Mouse (Mus musculus): ENCODE measurements around the gene Idh1. TPM values are rescaled to one million over a fixed set of nuclear protein-coding genes. Genes with fewer than 3 reads are reported as not detected.
"Not testable (repeated sequence)": the region's sequence is repeated elsewhere in the genome, so short reads cannot be mapped to it uniquely, and the experiment has no call there.

Idh1 gene
- total RNA-seq (2015; ENCODE audit: low replicate concordance) (22.4 and 30.6 TPM in 2 replicates), total RNA-seq (2017; ENCODE audit: low replicate concordance) (37.5 and 40.2 TPM in 2 replicates)

DNA sequence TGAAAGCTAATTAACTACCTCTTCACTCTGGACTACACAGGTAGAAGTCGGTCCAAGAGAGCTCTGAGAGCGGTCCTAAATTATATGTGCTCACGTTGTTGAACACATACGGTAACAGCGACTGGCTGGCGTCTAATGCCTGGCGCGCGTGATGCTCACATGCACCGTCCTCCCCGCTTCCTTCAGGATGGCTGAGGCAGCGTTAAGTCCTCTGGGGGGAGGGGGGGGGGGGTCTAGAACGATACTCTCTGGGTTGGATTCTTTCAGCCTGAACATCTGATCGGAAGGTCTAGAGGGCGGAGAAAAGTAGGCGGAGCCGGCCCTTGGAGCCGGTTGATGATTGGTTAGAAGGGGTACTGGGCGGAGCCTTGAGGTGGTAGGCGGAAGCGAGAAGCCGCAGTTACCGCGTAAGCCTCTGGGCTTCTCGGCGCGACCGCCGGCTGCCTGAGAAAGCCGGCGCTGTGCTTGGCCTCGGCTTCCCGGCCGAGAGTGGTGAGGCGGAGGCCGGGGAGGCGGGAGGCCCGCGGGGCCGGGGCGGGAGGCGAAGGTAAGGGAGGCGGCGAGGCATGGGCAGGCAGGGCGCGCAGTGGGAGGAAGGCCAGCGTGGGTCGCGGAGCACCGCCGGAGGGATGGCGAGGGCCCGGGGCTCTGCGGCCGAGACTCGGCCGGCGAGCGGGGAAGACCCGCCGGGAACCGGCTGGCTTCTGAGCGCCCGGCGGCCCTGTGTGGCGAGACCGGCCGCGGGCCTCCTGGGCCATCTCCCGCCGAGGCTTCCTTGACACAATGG, at the start of gene Idh1, which contains the start of gene Pikfyve:
Idh1 (minus strand) TSS at position 214 of the 787 bp plus-strand sequence.
Pikfyve (plus strand) TSS at position 397 of the 787 bp plus-strand sequence.
- ATAC-seq (replicated peaks; ENCODE audit: low FRiP score, poor library complexity, severe bottlenecking): peak; percentile 99

DNA sequence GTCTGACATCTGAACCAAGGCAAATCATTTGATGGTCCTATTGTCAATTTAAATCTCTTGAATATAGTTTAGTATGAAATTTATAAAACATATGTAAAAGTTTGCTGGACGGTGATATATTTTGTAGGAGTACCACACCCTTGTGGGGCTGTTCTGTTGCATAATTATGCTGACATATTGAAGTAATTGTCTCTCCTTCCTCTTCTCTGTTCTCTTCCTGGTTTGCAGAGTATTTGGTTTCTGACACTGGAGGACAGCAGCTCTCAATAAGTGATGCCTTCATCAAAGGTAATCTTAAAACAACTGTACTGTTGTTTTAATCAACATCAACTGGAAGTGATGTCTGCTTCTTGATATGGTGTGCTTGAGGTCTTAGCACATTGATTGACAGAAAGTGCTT, 44.3 kb upstream of the Idh1 start:
- ATAC-seq (replicated peaks; ENCODE audit: low FRiP score, poor library complexity, severe bottlenecking): no peak

DNA sequence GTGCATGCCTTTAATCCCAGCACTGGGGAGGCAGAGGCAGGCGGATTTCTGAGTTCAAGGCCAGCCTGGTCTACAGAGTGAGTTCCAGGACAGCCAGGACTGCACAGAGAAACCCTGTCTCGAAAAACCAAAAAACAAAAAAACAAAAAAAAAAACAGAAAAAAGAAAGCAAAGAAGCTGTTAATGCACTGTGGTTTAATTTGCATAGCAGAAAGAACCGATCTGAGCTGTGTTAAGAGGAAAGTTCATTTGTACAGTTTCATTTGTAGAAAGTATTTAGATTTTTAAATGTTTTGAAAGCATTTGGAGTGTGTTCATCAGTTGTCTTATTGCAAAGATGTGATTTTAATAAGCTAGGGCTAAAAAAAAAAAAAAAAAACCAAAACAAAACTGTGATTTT, 43.5 kb upstream of the Idh1 start:
- not testable (repeated sequence) for ATAC-seq (replicated peaks; ENCODE audit: low FRiP score, poor library complexity, severe bottlenecking)

DNA sequence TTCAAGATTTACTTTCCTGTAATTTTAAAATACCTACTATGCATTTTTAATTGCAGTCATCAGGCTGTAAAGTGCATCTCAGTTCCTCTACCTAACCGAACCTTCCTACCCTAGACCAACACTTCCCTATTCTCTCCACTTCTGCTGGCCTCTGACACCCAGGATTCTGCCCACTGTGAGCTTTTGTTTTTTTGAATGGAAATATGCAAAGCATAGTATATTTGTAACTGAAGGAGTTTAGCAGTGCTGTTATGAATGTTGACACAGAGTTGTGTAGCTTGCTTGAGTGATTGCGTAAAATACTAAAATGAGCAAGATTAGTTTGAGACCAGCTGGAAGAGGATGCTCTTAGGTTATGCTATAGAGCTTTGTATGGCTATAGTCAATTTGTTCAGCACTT, 41.4 kb upstream of the Idh1 start:
- no peak for ATAC-seq (replicated peaks; ENCODE audit: low FRiP score, poor library complexity, severe bottlenecking)

- no peak for ATAC-seq (replicated peaks; ENCODE audit: low FRiP score, poor library complexity, severe bottlenecking)
These were observed 37.4 kb upstream of the Idh1 start for GRCm38 (mm10) chr1:65223654-65224053.

DNA sequence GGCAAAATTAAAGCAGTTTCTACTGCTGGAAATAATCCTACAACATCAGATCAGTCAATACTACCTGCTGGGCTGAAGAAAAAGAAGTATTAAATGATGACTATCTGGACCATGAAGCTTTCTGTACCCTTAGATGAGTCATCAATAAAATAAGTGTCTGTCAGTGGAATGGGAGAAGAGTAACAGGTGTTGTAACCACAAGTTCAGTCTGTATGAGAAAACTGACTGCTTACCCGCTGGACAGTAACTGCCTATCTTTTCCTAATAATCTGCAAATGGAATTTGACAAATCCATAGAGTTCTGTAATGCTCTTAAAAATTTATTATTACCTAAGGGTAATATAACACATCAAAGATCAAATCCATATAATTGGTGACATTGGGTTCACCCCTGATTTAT, 31.7 kb upstream of the Idh1 start:
- ATAC-seq (replicated peaks; ENCODE audit: low FRiP score, poor library complexity, severe bottlenecking): no peak

DNA sequence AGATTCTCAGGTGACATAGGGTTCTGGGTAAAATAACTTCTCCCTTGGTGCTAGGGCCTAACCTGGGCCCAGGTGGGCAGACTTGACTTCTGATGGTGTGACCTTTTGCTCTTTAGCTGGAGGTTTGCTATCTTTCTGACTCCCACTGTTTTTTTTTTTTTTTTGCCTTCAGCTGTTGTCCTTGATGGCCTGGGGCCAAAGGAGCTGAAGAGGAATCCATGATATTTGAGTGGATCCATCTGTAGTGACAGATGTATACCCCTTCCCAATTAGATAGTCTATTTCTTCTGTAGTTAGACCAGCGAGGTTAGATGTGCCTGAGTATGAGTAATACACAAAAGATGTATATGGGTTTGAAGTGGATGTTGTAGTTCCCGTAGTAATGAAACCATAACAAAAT, 31.3 kb upstream of the Idh1 start:
- no peak for ATAC-seq (replicated peaks; ENCODE audit: low FRiP score, poor library complexity, severe bottlenecking)

DNA sequence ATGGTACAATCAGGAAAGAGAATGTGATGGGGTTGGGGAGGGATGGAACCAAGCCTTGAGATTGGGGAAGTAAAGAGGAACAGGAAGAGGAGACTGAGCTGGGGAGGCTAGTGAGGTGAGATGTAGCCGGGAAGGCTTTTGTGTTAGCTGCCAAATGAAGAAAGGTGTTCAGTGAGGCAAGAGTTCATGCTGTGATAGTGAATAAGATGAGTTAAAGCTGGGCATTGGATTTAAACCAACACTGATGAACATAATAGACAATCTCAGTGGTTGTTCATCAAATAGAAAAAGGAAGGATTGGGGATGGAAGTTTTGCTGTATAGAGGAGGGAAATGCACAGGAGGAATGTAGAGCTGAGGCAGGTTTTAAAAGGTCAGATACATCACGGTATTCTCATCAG, 26.9 kb upstream of the Idh1 start:
- ATAC-seq (replicated peaks; ENCODE audit: low FRiP score, poor library complexity, severe bottlenecking): no peak

DNA sequence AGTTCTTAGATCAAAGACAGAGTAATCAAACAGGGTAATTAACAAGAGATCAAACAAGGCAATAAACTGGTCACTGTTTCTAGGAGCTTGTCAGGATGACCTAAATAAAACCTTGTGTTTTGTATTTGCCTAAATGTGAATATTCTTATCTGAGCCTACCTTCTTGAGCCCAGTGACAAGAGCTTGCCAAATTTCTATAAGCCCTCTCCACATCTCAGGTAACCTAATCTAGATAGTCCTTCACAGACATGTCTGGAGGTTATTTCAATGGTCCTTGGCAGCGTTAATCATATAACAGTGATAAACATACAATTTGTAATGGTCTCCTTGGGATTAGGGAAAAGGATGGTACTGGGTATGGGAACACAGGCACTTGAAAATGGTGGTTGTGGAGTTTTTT, 18.0 kb upstream of the Idh1 start:
- no peak for ATAC-seq (replicated peaks; ENCODE audit: low FRiP score, poor library complexity, severe bottlenecking)

DNA sequence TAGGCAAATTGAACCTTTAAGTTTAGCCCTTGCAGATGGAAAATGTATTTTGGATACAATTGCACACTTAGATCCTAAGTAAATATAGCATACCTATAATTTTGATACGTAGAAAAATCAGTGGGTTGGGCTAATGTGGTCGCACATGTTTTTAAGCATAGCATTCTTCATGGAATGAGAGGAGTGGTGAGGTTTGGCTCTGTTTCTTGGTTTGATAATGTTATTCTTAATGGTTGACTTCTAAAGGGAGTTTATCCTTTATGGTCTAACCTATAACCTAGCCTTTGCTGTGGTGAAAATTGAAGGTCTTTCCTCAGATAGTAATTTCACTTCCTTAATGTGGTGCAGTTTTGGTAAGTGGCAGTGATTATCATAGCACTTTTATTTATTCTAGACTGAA, 12.6 kb upstream of the Idh1 start:
- ATAC-seq (replicated peaks; ENCODE audit: low FRiP score, poor library complexity, severe bottlenecking): no peak

GRCm38 (mm10) chr1:65198425-65198824, 12.1 kb upstream of the Idh1 start:
- no peak for ATAC-seq (replicated peaks; ENCODE audit: low FRiP score, poor library complexity, severe bottlenecking)

GRCm38 (mm10) chr1:65193226-65193625, 6.9 kb upstream of the Idh1 start:
- ATAC-seq (replicated peaks; ENCODE audit: low FRiP score, poor library complexity, severe bottlenecking): no peak

DNA sequence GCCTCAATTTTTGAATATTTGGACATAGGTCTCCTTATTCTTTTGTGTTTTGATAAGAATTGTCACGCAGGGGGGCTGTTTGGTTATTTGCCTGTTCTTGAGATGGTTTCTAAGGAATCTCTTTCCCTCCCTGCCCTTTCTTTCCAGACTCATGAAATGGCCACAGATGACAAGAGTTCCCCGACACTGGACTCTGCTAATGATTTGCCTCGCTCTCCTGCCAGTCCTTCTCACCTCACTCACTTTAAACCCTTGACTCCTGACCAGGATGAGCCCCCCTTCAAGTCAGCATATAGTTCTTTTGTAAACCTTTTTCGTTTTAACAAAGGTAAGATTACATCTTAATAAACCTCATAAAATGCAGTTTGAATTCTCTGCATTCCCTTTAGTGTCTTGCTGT, 3.9 kb upstream of the Idh1 start:
- no peak for ATAC-seq (replicated peaks; ENCODE audit: low FRiP score, poor library complexity, severe bottlenecking)

DNA sequence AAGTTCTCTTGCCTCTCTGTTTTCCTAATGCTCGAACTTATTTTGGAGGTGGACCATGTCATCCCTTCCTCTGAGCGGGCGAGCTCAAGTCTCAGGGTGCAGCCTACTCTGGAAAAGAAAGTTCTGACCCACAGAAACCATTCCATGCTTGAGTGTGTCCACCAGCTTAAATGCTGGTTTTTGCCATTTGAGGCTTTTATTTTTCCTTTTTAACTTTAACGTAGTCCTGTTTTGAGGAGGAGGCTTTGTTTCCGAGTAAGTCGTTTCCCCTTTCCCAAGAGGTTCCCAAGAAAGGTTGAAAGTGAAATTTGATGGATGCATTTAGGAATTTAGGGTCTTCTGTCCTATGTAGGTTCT, 752 bp upstream of the Idh1 start:
- ATAC-seq (replicated peaks; ENCODE audit: low FRiP score, poor library complexity, severe bottlenecking): no peak

DNA sequence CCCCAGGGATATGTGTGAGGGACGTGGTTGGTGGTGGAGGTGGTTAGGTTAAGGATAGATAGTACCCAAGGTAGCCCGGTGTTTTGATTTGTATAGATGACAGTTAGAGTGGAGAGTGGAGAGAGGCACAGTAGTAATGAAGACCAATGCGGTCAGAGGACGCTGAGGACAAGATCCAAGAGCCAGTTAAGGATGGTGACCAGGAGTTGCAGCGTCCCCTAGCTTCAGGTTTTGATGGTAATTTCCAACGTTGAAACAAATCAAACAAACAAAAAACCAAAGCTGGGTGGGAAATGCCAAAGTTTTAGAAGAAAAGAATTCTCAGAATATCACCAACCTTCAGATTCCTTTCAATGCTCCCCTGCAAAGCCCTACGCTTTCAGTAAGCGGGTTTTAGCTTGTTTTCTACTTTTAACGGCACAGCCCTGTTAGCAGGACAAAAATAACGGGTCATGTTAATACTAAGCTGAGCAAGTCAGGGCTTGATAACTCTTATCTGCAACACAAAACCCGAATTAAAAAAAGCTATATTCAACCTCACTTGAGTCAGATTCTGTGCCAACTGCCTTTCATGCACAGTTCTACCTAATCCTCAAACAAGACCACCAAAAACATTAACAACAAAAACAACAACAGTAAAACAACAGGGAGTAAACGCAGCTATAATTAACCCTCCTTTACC, 635 bp downstream of the Idh1 start:
- no peak for ATAC-seq (replicated peaks; ENCODE audit: low FRiP score, poor library complexity, severe bottlenecking)

- ATAC-seq (replicated peaks; ENCODE audit: low FRiP score, poor library complexity, severe bottlenecking): no peak
These were observed 1.3 kb downstream of the Idh1 start for GRCm38 (mm10) chr1:65185011-65185410.

- ATAC-seq (replicated peaks; ENCODE audit: low FRiP score, poor library complexity, severe bottlenecking): no peak
These were observed 2.3 kb downstream of the Idh1 start for GRCm38 (mm10) chr1:65183994-65184393.

- ATAC-seq (replicated peaks; ENCODE audit: low FRiP score, poor library complexity, severe bottlenecking): no peak
These were observed 4.8 kb downstream of the Idh1 start for GRCm38 (mm10) chr1:65181459-65181858.

- peak; percentile 62; the same call in 1 of the 2 replicates for ATAC-seq (replicated peaks; ENCODE audit: low FRiP score, poor library complexity, severe bottlenecking)
These were observed 6.6 kb downstream of the Idh1 start for GRCm38 (mm10) chr1:65179634-65180249.

DNA sequence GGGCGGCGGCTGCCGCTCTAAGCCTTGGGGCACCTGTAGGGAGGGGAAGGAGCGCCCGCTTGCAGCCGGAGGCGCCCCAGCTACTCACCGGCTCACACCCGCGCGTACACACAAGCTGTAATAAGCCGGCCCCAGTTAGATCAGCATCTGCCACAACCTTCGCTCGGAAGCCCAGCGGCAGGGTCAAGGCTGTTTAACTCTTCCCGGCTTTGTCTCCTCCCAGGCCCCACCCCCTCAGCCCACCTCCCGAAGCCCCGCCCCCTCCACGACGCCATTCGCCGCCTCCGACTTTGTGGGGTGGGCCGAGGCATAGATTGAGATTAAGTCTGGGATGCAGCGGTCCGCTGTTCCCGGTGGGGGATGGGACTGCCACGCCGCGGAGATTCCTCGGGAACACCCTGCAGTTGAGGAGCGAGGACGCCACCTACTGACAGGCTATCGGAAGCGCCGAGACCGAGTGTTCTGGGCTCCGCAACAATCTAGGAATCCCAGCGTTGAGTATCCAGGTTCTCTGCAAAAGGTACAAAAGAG, 7.3 kb downstream of the Idh1 start:
- peak; percentile 85 for ATAC-seq (replicated peaks; ENCODE audit: low FRiP score, poor library complexity, severe bottlenecking)

Data from erythroblast, adult 5-6 weeks (primary cell).